Mouse (Mus musculus) brain, adult 2 months (tissue): ENCODE measurements around the gene Smim8.

ENCODE experiments used
- DNase-seq: peaks from one replicate; pipeline ENCODE4 v3.0.0; 2011; ENCODE audit warnings: low read depth, low spot score

Smim8 gene

GRCm38 (mm10) chr4:34720127-34720895 lies 57.9 kb downstream of the Smim8 start:
- no peak for DNase-seq

DNA sequence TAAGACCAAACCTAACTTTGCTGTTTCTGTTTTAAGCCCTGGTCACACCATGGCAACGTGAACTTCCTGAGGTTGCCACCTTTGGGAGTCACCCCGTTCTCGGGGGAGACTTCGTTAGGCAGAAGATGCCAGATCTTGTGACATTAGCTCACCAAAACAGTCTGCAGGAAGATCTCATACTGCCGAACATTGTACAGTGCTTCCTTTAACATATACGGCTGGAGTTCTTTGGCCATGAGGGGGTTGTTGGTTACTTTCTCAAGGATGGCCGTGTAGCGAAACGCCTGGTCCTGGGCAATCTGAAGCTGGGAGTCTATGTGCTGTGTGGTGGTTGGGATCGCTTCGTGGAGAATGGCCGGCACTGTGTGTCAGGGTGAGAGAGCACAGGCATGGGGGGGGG lies 58.8 kb downstream of the Smim8 start:
- DNase-seq: no peak
